Mouse (Mus musculus) limb, embryonic 15.5 days (tissue): ENCODE measurements at regions not wholly inside any gene's neighbourhood (a gene's known extent, or its start where the extent isn't known, plus 50 kb on each side); places are given as distances from the start of the nearest gene placed in this dataset.

Experiments used
- ATAC-seq: fragments of 200-750 bp; cut with Nextera tagmentation; 2 replicates; pipeline ENCODE4 v1.8.0; 2017; ENCODE audit warnings: low read depth, moderate TSS enrichment; ENCODE audit not compliant: insufficient number of reproducible peaks, low FRiP score, low TSS enrichment
- H3K27ac ChIP-seq: fragments of 300-500 bp; sonication (generic); 2 replicates; pipeline ENCODE4 v1.5.1; 2015; ENCODE audit warnings: moderate library complexity, mild to moderate bottlenecking, inconsistent platforms
- H3K27me3 ChIP-seq: fragments of 300-500 bp; sonication (generic); 2 replicates; pipeline ENCODE4 v1.6.1; 2015; ENCODE audit warnings: inconsistent platforms
- H3K36me3 ChIP-seq: fragments of 300-500 bp; sonication (generic); 2 replicates; pipeline ENCODE4 v1.6.1; 2015; ENCODE audit warnings: inconsistent platforms
- H3K4me1 ChIP-seq: fragments of 300-500 bp; sonication (generic); 2 replicates; pipeline ENCODE4 v1.6.1; 2015; ENCODE audit warnings: inconsistent platforms
- H3K4me2 ChIP-seq: fragments of 300-500 bp; sonication (generic); 2 replicates; pipeline ENCODE4 v1.6.1; 2015; ENCODE audit warnings: mild to moderate bottlenecking, inconsistent platforms
- H3K4me3 ChIP-seq: fragments of 300-500 bp; sonication (generic); 2 replicates; pipeline ENCODE4 v1.5.1; 2015; ENCODE audit warnings: mild to moderate bottlenecking, inconsistent platforms
- H3K9ac ChIP-seq: fragments of 300-500 bp; sonication (generic); 2 replicates; pipeline ENCODE4 v1.6.1; 2015; ENCODE audit warnings: inconsistent platforms
- H3K9me3 ChIP-seq: fragments of 300-500 bp; sonication (generic); 2 replicates; pipeline ENCODE4 v1.6.1; 2016; ENCODE audit warnings: inconsistent platforms
- WGBS: fragments of 180-500 bp; shearing (Covaris S2); methylation state at CpG from one replicate; pipeline ENCODE4 v1.1.7; 2015; 5-methylcytosine and 5-hydroxymethylcytosine counted together

DNA sequence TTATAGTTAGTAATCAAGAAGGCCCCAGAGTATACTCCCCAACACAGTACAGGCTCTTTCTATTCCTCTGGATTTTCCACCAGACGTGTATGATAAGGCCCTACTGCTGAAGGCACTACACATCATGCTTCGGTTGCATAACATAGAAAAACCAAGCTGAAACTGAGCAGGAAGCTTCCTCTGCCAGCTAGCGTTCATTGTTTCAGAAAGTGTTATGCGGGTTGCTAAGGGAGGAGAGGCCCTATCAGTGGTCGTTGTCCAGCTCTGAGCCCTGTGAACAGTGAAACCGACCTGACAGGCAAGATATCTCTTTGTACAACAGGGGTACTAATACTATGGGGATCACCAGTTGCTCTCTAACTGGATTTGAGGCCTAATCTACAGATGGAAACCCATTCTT lies 118.9 kb upstream of the Serpine2 start:
- peak overlapping the region; percentile 47; the same call in 1 of the 2 replicates for H3K27ac ChIP-seq
- no peak overlapping the region for H3K9ac ChIP-seq
- WGBS: 56% methylated on average over 6 of the region's 6 CpGs
- H3K36me3 ChIP-seq: no peaks in the 10 kb centered on the region
- H3K4me1 ChIP-seq: peaks cover 17% of the 10 kb centered on the region
- no peaks in the 10 kb centered on the region for H3K9me3 ChIP-seq
- H3K27me3 ChIP-seq: no peaks in the 10 kb centered on the region
- ATAC-seq: 0 out of 2 replicates have a peak, but pooled peaks have one; percentile 30
- H3K4me2 ChIP-seq: no peak overlapping the region
- no peak overlapping the region for H3K4me3 ChIP-seq

DNA sequence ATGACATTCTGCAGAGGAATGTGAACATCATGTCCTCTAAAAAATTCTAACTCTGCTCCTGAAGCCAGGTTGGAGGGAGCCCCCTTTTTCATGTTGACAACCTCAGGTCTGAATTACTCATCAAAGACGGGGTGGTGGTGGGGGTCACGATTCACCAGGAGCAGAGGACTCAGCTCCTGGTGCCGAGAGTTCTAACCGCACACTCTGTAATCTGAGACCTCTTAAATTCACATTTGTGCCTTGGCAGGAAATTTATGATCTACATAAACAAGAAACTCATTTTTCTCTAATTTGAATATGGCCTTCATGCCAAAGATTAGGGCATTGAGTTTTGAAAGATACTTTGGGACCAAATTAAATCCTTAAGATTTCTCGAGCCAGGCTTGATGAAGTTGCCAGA lies 117.2 kb upstream of the Serpine2 start:
- Histone ChIP-seq H3K9me3 (no peaks in the 10 kb centered on the region), H3K27ac (no peak overlapping the region), H3K4me2 (no peak overlapping the region), H3K4me1 (peaks cover 17% of the 10 kb centered on the region), H3K36me3 (no peaks in the 10 kb centered on the region), H3K27me3 (no peaks in the 10 kb centered on the region), H3K9ac (no peak overlapping the region), H3K4me3 (no peak overlapping the region)
- WGBS: 14% methylated on average over 5 of the region's 5 CpGs
- no peak for ATAC-seq

DNA sequence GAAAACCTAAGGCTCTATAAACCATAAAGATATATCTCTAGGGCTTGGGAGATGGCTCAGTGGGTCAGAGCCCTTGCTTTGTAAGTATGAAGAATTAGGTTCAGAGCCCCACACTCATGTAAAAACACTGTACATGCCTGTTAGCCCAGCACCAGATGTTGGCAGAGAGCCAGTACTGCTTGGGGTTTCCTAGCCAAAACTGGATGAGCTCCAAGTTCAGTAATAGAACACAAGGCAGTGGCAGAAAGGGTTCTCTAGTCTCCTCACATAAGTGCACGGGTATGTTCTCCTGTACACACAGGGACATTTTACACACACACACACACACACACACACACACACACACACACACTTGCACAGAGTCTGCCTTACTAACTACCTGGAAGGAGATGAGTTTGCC lies 95.1 kb upstream of the Serpine2 start:
- Histone ChIP-seq H3K4me1 (peaks cover 10% of the 10 kb centered on the region; the same call in 1 of the 2 replicates), H3K9me3 (no peaks in the 10 kb centered on the region), H3K9ac (no peak overlapping the region), H3K4me2 (no peak overlapping the region), H3K27ac (no peak overlapping the region), H3K36me3 (no peaks in the 10 kb centered on the region), H3K4me3 (no peak overlapping the region), H3K27me3 (no peaks in the 10 kb centered on the region)
- WGBS: 9% methylated on average over 1 of the region's 1 CpGs
- ATAC-seq: no peak

DNA sequence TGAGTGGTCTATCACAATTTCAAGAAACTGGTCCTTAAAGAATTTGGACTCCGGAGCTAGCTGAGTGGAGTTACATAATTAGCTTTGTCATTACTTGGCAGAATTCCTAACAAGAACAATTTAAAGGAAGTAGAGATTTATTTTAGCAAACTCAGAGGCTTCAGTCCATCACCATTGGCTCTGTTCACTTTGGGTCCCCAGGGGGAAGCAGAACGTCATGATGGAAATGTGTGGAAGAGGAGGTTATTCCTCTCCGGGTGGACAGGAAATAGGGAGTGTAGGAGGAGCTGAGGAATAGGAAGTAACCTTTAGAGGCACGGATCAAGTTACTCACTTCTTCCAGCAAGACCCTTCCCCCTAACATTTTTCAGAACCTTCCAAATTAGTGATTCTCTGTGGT lies 83.3 kb upstream of the Serpine2 start:
- Histone ChIP-seq H3K9ac (no peak overlapping the region), H3K9me3 (no peaks in the 10 kb centered on the region), H3K4me3 (no peak overlapping the region), H3K4me2 (no peak overlapping the region), H3K27me3 (no peaks in the 10 kb centered on the region), H3K27ac (no peak overlapping the region), H3K4me1 (no peaks in the 10 kb centered on the region), H3K36me3 (no peaks in the 10 kb centered on the region)
- ATAC-seq: no peak
- WGBS: 73% methylated on average over 4 of the region's 4 CpGs

DNA sequence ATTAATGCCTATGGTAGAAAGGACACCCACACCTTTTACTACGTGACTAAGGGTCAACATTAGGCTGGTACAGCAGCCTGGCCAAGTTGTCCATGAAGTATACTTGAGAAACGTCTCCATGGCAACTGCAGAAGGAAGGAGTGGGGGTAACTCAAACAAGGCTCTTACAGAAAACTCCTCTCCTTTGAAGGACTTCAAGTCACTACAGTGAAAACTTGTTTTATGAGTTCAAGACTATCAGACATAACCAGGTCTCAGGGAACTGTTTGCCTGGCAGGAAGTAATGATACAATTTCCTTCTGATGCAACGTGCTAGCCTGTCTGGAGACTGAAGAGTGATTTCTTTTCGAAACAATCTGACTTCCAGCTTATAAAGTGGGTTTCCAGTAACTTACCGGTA lies 71.5 kb upstream of the Serpine2 start:
- no peaks in the 10 kb centered on the region for H3K36me3 ChIP-seq
- no peak overlapping the region for H3K4me2 ChIP-seq
- H3K27me3 ChIP-seq: no peaks in the 10 kb centered on the region
- no peaks in the 10 kb centered on the region for H3K4me1 ChIP-seq
- 65% methylated on average over 5 of the region's 5 CpGs for WGBS
- no peaks in the 10 kb centered on the region for H3K9me3 ChIP-seq
- ATAC-seq: no peak
- H3K4me3 ChIP-seq: no peak overlapping the region
- H3K27ac ChIP-seq: no peak overlapping the region
- no peak overlapping the region for H3K9ac ChIP-seq

DNA sequence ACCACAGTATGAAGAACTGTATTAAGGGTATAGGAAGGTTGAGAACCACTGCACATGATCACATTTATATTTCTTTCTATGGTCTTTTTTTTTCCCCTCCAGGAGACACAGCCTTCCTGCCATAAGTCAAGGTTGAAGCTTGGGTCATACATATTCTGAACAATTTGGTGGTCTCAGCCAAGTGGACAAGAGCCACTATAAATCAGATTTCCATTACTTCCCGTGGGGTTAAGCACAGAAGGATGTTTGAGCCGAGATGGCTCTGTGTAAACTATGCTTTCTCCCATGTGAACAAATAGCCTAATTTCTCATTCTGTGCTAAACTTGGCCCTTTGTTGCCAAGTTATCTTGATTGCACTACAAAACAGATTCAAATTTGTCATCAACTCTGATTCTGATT lies 66.8 kb upstream of the Serpine2 start:
- H3K27ac ChIP-seq: no peak overlapping the region
- H3K9me3 ChIP-seq: no peaks in the 10 kb centered on the region
- H3K4me3 ChIP-seq: no peak overlapping the region
- H3K27me3 ChIP-seq: no peaks in the 10 kb centered on the region
- no peak for ATAC-seq
- H3K9ac ChIP-seq: no peak overlapping the region
- H3K36me3 ChIP-seq: no peaks in the 10 kb centered on the region
- no peaks in the 10 kb centered on the region for H3K4me1 ChIP-seq
- no peak overlapping the region for H3K4me2 ChIP-seq
- 68% methylated on average over 2 of the region's 2 CpGs for WGBS

DNA sequence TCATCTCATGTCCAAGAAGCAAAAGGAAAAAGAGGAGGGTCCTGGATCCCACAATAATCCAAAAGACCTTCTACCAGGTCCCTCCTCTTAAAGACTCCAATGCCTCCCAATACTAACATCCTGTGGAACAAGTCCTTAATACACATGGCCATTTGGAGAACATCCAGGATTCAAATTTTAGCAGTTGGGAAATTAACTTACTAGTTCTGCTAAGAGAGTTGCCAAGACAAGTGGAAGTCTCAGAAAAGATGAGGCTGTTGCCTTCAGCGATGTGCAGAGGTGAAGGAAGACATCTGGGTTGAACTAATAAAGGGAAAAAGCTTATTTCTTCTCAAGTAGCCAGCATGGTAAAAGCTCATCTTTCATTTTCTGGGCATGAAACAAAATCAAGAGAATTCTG lies 64.8 kb upstream of the Serpine2 start:
- Histone ChIP-seq H3K4me3 (no peak overlapping the region), H3K27ac (no peak overlapping the region), H3K9me3 (no peaks in the 10 kb centered on the region), H3K4me2 (no peak overlapping the region), H3K27me3 (no peaks in the 10 kb centered on the region), H3K4me1 (no peaks in the 10 kb centered on the region), H3K9ac (no peak overlapping the region), H3K36me3 (no peaks in the 10 kb centered on the region)
- 77% methylated on average over 1 of the region's 1 CpGs for WGBS
- ATAC-seq: no peak

DNA sequence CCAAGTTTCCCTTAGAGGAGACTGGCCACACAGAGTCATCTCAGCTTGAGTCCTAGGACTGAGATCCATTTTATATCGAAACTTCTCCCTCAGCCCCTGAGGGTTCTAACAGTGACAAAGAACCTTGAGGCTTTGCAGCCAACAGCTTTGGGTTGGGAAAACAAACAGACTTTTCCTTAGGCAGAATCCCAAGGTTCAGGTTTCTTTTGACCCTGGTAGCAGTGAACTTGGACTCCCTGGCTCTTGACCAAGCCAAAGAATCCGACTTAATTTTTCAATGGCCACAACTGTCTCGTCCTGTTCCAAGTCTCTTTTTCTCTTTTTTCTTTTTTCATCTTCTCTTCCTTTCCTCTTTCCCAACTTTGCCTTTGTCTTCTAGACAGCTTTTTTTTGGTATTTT lies 60.9 kb upstream of the Serpine2 start:
- Histone ChIP-seq H3K36me3 (no peaks in the 10 kb centered on the region), H3K4me3 (no peak overlapping the region), H3K27ac (no peak overlapping the region), H3K9ac (no peak overlapping the region), H3K9me3 (no peaks in the 10 kb centered on the region), H3K4me1 (no peaks in the 10 kb centered on the region), H3K27me3 (no peaks in the 10 kb centered on the region), H3K4me2 (no peak overlapping the region)
- no peak for ATAC-seq
- 70% methylated on average over 3 of the region's 3 CpGs for WGBS

DNA sequence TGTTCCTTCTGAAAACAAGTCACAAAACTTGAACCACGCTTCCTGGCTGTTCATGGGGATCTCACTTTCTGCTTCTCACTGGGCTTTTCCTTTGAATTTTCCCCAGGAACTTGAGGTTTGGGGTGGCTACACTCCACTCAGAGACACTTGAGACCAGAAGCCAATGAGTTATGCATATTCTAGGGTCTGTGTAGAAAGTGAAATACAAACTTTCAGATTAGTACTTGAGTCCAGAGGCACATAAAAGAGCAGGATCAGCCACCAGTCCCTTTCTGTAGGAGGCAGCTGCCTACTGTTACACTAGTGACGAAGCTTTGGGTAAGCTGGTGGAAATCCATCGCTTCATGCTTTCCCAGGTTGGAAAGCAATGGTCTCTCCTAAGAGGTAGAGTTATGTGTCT lies 60.4 kb upstream of the Serpine2 start:
- WGBS: 83% methylated on average over 3 of the region's 3 CpGs
- Histone ChIP-seq H3K4me2 (no peak overlapping the region), H3K4me1 (no peaks in the 10 kb centered on the region), H3K9ac (no peak overlapping the region), H3K36me3 (no peaks in the 10 kb centered on the region), H3K27me3 (no peaks in the 10 kb centered on the region), H3K4me3 (no peak overlapping the region), H3K9me3 (no peaks in the 10 kb centered on the region), H3K27ac (no peak overlapping the region)
- no peak for ATAC-seq

DNA sequence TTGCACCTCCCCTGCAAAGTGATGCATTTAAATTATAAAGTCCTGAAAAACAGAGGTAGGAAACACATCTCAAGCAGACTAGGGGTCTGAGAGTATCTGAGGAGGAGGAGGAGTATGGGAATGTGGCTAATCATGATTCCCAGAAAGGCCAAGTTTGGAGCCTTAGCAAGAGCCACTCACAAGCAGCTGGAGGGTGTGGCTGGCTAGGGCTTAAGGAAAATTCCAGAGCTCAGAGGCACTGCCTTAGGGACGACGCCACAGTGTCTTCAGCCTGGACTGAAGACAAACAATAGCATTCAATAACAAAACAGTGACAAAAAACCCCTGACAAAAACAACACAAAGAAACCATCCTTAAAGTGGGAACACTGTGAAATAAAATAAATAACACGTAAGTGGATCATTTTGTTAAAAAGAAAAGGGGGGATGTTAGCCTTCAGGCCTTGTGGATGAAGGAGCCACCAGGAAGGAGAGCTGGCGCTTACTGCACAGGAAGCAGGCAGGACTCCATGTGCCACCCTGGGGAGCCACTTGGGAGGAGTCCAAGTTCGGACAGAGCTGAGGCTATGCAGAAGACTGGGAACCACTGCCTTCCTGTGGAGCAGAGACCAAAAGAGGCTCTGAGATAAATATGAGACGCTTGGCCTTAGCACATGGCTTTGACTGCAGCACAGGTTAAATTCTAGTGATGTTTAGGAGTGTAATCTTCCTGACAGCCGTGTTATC lies 56.6 kb upstream of the Serpine2 start:
- Histone ChIP-seq H3K9me3 (no peaks in the 10 kb centered on the region), H3K36me3 (no peaks in the 10 kb centered on the region), H3K9ac (no peak overlapping the region), H3K27me3 (no peaks in the 10 kb centered on the region), H3K4me2 (no peak overlapping the region), H3K4me3 (no peak overlapping the region), H3K27ac (no peak overlapping the region), H3K4me1 (no peaks in the 10 kb centered on the region)
- 62% methylated on average over 7 of the region's 7 CpGs for WGBS
- ATAC-seq: no peak
